ENCODE assay signal across 22 mouse cellular contexts in genomic region chr7:4084161-4084560, GRCm38 (mm10). TPM values are rescaled to one million over a fixed set of nuclear protein-coding genes. Genes with fewer than 3 reads are reported as not detected.
"Had no signal": no experiment of that assay in that cellular context is flagged by ENCODE, and none has a peak within 500 bp of the region (broad histone marks: within the 10 kb centered on the region; RNA-seq: fewer than 3 reads in every experiment).

No protein-coding gene starts in this region.

- DNase-seq: kidney, adult 18-20 months; kidney, adult 9 months; kidney, postnatal 14 days; kidney, postnatal 4 days; left cerebral cortex, postnatal 4 days; liver, postnatal 0 days; lung, embryonic 14.5 days; right cerebral cortex, adult 18-20 months; right cerebral cortex, postnatal 14 days; right cerebral cortex, postnatal 4 days; spleen, adult 18-20 months; thymus, postnatal 25 days had no signal

- ATAC-seq: liver, postnatal 0 days; lung, postnatal 0 days; midbrain, embryonic 15.5 days had no signal

- H3K4me3 ChIP-seq: limb, embryonic 12.5 days; limb, embryonic 15.5 days; midbrain, embryonic 12.5 days; midbrain, embryonic 15.5 days; neural tube, embryonic 12.5 days; neural tube, embryonic 15.5 days; stomach, embryonic 15.5 days had no signal

- H3K27ac ChIP-seq: limb, embryonic 12.5 days; limb, embryonic 15.5 days; liver, embryonic 14.5 days; midbrain, embryonic 12.5 days; midbrain, embryonic 15.5 days; neural tube, embryonic 12.5 days; neural tube, embryonic 15.5 days; stomach, embryonic 15.5 days had no signal

RNA-seq across cellular contexts. Expression of gene Ttyh1, which starts 35.0 kb away (rescaled TPM):
- total RNA-seq: megakaryocyte, adult 5-6 weeks had no signal
